Mouse (Mus musculus) urinary bladder, adult 2 months (tissue): Measurements from ENCODE around the gene Glrx. TPM values are rescaled to one million over a fixed set of nuclear protein-coding genes. Genes with fewer than 3 reads are reported as not detected.

Source experiments
- DNase-seq: peaks from one replicate; pipeline ENCODE4 v3.0.0; 2022; ENCODE audit warnings: low spot score
- polyA plus RNA-seq: library from polyadenylated mRNA; depleted of rRNA; stranded (reverse); fragments of >200 nt; gene quantifications from 2 replicates; pipeline ENCODE4 v1.2.3, GENCODE M21; 2012; rRNA removed

Glrx gene
- polyA plus RNA-seq, 1 experiment, result 64.4 TPM

- DNase-seq, result no peak
Measured at GRCm38 (mm10) chr13:75891868-75892267, 52.2 kb downstream of the Glrx start.

GRCm38 (mm10) chr13:75892291-75892690, 52.6 kb downstream of the Glrx start:
- DNase-seq, result no peak

- DNase-seq, result no peak
Measured at GRCm38 (mm10) chr13:75892876-75893275, 53.2 kb downstream of the Glrx start.

Other genes with a start within 250 kb of the Glrx start
- gene Ell2, start 133.1 kb upstream of the Glrx start, polyA plus RNA-seq, result 5.2 and 5.5 TPM in 2 replicates
- 10.1 and 11.6 TPM in 2 replicates for gene Rhobtb3, start 104.1 kb downstream of the Glrx start, polyA plus RNA-seq
- gene Spata9, start 127.3 kb downstream of the Glrx start, polyA plus RNA-seq, result not detected in 2 replicates
- 16.4 and 17.5 TPM in 2 replicates for gene Rfesd, start 178.9 kb downstream of the Glrx start, polyA plus RNA-seq
- not detected in 2 replicates for gene Gpr150, start 217.1 kb downstream of the Glrx start, polyA plus RNA-seq